Mouse (Mus musculus): ENCODE data around the gene Lrrc10b. TPM values are rescaled to one million over a fixed set of nuclear protein-coding genes. Genes with fewer than 3 reads are reported as not detected.

The Lrrc10b gene
- not detected for polyA plus RNA-seq (2017; shearing (Covaris generic))

DNA sequence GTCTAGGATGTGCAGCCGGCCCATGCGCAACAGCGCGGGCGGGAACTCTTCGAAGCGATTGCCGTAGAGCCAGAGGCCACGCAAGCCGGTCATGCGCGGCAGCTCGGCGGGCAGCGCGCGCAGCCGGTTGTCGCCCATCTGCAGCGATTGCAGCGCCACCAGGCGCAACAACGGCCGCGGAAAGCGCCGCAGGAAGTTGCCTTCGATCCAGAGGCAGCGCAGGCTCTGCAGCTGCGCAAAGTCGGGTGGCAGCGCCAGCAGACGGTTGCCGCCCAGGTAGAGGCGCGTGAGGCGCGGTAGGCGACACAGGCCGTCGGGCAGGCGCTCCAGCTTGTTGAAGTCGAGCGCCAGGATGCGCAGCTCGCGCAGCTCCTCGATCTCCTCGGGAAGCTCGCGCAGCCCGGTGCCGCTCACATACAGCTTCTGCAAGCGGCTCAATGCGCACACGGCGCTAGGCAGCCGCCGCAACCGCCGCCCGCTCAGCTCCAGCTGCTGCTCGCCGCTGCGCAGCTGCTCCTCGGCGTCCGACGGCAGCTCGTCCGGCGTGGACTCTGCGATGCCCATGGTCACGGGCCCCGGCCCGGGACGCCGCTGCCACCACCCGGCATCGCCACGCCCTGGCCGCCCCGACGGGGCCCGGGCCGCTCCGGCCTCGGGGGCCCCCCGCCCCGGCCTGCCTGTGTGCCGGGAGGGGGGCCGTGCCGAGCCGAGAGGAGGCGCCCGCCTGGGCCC lies at the start of gene Lrrc10b:
Lrrc10b (minus strand) TSS at position 722 of the 732 bp plus-strand sequence.

DNA sequence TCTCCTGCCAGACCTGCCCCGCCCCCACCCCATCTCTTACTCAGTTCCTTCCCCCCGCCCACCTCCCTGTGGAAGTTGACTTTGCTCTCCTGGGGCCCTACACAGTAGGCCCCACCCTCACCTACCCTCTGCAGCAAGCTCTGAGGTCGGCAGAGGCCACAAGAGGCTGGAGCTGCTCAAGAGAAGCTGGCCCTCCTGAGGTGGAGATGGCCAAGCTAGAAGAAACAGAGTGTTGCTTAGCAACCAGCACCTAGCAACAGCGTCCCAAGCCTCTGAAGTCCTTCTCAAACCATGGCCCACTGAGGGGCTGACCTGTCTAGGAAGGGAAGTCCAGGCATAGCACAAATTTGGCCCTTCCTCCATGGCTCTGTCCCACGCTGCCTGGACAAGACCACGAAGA lies 25.4 kb upstream of the Lrrc10b start, which contains the start of gene Ppp1r32:
Ppp1r32 (minus strand) TSS at position 226 of the 400 bp plus-strand sequence.

Other genes with a start within 250 kb of the Lrrc10b start
- not detected for gene Myrf, start 216.7 kb downstream of the Lrrc10b start, polyA plus RNA-seq (2017; shearing (Covaris generic))
- 0.15 TPM for gene Dagla, start 152.6 kb downstream of the Lrrc10b start, polyA plus RNA-seq (2017; shearing (Covaris generic))
- 0.13 TPM for gene Syt7, start 68.4 kb downstream of the Lrrc10b start, polyA plus RNA-seq (2017; shearing (Covaris generic))
- 0.35 TPM for gene Ppp1r32, start 25.5 kb upstream of the Lrrc10b start, polyA plus RNA-seq (2017; shearing (Covaris generic))
- 33.6 TPM for gene Cpsf7, start 67.8 kb upstream of the Lrrc10b start, polyA plus RNA-seq (2017; shearing (Covaris generic))
- 94.9 TPM for gene Sdhaf2, start 68.7 kb upstream of the Lrrc10b start, polyA plus RNA-seq (2017; shearing (Covaris generic))
- 12.7 TPM for gene Tmem216, start 98.8 kb upstream of the Lrrc10b start, polyA plus RNA-seq (2017; shearing (Covaris generic))
- gene Cyb561a3, start 119.7 kb upstream of the Lrrc10b start, polyA plus RNA-seq (2017; shearing (Covaris generic)), result 53.0 TPM
- 22.4 TPM for gene Tmem138, start 119.9 kb upstream of the Lrrc10b start, polyA plus RNA-seq (2017; shearing (Covaris generic))
- 208 TPM for gene Ddb1, start 147.9 kb upstream of the Lrrc10b start, polyA plus RNA-seq (2017; shearing (Covaris generic))
- gene Tkfc, start 148.2 kb upstream of the Lrrc10b start, polyA plus RNA-seq (2017; shearing (Covaris generic)), result 9.0 TPM
- not detected for gene Vwce, start 176.7 kb upstream of the Lrrc10b start, polyA plus RNA-seq (2017; shearing (Covaris generic))
- gene Pga5, start 220.6 kb upstream of the Lrrc10b start, polyA plus RNA-seq (2017; shearing (Covaris generic)), result not detected
- gene Vps37c, start 231.3 kb upstream of the Lrrc10b start, polyA plus RNA-seq (2017; shearing (Covaris generic)), result 26.3 TPM

Data from inflammation-experienced regulatory T-cells, adult 16 weeks (primary cell).